Mouse (Mus musculus) olfactory bulb, adult 2 months (tissue): ENCODE measurements around the gene Trp53rka.
A peak's percentile ranks its signal among the peaks of the same experiment; 100 is the strongest.

ENCODE experiments used
- CTCF ChIP-seq: fragments of 200-500 bp; IDR thresholded peaks from 2 replicates; pipeline ENCODE4 v1.5.1; 2012; ENCODE audit warnings: low read depth, mild to moderate bottlenecking, low read length, moderate library complexity; ENCODE audit not compliant: insufficient read depth
- POLR2A ChIP-seq: fragments of 200-500 bp; IDR thresholded peaks from 2 replicates; pipeline ENCODE4 v1.6.1; 2012; ENCODE audit warnings: mild to moderate bottlenecking, low read depth, low read length, moderate library complexity; ENCODE audit not compliant: insufficient read depth

- TF ChIP-seq POLR2A (no peak), CTCF (peak; percentile 90)
Observed at GRCm38 (mm10) chr2:165486881-165487535, 6.1 kb downstream of the Trp53rka start.
